Mouse (Mus musculus): ENCODE results near the gene Samd7.
"Not testable (repeated sequence)": the region's sequence is repeated elsewhere in the genome, so short reads cannot be mapped to it uniquely, and the experiment has no call there.

Gene Samd7

DNA sequence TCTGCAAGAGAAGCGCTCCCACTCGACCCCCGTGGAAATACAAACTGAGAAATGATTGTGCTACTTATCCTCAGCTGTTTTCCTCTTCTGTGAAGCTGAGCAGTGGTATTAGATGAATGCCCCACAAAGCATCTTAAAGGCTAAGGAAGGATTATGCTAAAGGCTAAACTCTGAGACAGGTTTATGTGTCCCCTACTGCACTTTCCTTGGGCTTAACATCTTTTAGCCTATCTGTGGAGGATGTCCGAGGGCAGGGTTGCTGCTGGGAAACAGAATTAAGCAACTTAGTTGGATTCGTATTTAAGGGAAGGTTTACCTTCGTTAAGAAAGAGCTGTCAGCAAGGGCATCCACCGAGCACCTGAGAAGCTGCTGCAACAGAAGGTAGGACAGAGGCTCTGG lies at the start of gene Samd7:
Gene Samd7, plus strand, starts transcription at position 288 of the 400 bp plus-strand sequence.
- no peak for DNase-seq

DNA sequence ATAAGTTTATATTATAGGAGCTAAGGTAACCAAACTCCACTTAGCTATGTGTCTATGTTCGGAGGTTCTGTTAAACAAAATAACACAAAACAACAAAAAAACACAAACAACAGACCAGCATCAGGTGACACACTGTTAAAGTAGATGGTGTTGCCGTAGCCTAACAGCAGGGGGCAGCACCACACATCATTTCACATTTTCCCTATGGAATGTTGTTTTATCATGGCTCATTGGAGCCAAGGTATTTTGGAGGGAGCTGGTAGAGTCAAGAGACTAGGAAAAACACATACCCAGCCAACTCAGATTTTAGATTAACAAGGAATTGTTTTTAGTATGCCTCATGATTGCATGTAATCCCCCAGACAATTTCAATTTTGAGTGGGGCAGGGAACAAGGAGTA lies 49.7 kb upstream of the Samd7 start:
- DNase-seq: peak; percentile 13 to 19

DNA sequence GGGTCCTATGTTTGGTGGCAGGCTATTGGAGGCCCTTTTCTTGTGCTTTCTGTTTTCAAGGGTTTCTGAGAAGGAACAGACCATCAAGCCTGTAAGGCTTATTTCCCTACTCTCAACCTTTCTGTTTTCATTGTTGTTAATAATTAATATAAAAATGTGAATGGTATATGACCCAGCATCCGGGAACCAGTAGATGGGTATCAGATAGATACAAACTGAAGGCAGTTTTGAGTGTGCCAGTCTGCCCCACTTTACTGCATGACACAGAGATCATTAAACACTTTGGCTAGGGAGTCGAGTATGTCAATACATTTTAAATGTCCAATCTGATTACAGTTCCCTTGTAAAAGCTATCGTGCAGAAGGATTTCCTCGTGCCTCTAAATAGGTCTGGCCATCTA lies 48.2 kb upstream of the Samd7 start:
- DNase-seq: no peak

DNA sequence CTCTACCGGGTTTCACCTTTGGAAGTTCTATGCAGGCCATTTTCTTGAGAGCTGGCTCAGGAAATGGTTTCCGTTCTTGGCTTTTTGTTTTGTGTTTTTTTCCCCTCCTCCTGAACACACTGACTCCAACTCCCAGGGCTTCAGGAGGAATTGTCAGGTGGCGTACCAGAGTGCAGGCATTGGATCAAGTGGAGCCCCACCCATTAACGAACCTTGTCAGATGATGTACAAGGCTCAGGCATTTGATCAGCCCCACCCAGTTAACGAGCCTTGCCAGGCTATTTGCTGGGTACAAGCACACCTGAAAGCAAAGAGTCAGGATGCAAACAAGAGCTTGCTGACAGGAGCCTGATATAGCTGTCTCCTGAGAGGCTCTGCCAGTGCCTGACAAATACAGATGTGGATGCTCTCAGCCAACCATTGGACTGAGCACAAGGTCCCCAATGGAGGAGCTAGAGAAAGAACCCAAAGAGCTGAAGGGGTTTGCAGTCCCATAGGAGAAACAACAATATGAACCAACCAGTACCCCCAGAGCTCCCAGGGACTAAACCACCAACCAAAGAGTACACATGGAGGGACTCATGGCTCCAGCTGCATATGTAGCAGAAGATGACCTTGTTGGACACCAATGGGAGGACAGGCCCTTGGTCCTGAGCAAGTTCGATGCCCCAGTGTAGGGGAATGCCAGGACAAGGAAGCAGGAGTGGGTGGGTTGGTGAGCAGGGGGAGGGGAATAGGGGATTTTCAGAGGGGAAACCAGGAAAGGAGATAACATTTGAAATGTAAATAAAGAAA lies 46.2 kb upstream of the Samd7 start, which contains the start of gene Lrrc31:
Gene Lrrc31, minus strand, starts transcription at position 133 of the 795 bp plus-strand sequence.
- not testable (repeated sequence) for DNase-seq

DNA sequence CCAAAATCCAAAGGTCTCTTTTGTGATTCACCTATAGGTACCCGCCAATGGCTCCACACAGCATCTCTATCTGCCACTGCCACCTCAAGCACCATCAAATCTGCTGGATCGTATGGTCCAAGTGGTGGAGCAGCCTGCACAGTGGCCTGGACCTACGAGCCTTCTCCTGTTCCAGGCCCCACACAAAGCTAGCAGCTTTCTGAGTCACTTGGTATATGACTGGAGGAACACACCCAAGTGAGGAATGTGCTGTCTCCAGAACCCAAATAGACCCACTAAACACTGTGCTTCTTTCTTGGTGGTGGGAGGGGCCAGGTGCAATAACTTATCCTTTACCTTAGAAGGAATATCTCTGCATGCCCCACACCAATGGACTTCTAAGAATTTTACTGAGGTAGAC lies 40.1 kb upstream of the Samd7 start:
- no peak for DNase-seq

DNA sequence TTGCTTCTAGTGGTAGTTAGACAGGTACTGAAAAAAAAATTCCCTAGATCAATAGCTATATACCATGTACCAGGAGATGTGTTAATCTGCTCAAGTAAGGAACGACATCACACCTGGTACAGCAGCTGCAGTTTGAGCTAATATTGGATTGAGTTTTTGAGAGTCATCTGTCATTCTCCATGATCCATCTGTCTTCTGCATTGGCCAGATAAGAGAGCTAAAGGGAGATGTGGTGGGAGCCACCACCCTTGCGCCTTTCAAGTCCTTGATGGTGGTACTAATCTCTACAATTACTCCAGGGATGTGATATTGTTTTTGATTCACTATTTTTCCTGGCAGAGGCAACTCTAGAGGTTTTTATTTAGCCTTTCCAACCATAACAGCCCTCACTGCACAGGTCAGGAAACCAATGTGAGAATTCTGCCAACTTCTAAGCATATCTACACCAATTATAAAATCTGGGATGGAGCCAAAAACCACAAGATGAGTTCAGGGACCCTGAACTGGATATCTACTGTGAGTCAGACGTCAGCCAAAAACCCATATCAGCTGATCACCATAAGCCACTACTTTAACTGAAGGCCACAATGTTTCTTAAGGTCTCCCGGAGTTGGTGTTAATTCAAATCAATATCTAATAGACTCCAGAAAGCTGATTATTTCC lies 39.3 kb upstream of the Samd7 start:
- no peak for DNase-seq

DNA sequence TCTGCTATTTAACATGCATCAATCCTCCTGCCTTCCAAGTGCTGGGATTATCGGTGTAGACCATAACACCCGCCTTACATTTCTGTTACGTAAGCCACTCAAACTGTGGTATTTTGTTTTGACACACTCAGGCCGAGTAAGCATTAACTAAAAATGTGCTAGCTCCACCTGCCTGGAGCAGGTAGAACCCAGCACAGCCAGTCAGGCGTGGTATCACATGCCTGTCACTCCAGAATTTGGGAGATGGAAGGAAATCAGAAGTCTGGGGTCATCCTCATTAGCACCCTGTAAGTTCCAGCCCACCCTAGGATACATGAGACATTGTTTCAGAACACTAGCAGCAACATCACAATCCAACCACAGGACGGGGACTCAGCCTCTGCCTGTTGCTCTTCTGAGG lies 35.9 kb upstream of the Samd7 start:
- no peak for DNase-seq

DNA sequence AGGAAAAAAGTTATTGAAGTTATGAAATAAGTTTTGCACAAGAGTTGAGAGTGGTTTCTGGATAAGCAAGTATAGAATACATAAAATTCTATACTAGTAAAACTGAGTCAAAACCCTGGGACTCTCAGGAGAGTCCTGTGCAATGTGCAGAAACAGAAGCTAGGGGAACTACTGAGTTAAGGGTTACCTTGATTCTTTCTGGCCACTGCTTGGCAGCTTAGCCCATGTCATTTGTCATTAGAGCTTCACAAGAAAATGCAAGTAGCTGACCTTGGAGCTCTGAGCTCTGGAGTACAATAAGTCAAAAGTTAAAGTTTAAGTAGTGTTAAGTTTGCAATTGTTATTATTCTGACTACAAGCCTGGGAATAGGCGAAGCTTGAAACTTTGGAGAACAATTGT lies 32.8 kb upstream of the Samd7 start:
- no peak for DNase-seq

DNA sequence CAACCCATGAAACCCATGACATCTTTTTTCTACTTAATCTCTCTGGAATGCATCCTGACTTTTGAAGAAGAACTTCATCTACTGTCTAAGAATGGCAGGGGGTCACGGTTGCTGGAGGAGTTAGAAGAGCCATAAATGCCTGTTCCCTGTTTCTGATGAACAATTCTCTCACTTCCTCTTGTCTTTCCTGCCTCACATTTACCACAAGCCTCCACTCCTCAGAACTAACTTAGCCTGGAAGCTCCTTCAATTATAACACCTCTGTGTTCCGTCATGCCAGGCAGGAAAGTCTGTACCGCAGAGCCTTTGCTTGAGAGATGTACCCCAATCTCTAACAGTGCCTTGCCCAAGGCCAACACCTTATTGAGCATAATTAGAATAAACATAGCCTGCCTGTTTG lies 27.4 kb upstream of the Samd7 start:
- no peak for DNase-seq

DNA sequence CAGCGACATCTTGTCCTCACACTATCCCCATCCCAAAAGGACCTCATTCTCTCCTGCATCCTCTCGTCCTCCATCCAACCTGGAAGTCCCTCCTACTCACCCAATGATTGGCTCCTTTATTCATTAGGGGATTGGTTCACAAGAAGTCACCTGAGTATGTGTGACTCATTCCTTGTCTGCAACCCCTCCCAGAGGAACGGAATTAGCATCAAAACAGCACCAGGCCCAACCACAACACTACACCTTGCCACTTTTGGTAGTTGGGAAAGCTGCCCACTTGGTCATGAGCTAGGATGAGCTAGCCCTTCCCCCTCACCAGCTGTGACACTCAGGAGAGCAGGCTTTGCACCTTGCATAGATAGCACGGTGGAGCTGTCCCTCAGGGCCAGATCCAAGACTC lies 24.1 kb upstream of the Samd7 start:
- DNase-seq: no peak

DNA sequence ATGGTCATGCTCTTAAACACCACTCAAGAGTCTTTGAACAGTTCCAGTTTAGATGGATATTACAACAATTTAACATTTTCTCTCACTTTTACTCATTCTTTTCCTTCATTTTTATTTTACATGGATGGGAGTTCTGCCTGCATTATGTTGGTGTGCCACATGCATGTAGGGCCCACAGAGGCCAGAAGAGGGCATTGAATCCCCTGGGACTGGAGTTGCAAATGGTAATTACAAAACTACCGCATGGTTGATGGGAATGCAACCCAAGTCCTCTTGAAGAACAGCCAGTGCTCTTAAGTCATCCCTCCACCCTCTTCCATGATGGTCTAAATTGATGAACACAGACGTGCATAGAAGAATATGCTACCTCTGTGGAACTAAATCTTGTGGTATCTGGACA lies 23.6 kb upstream of the Samd7 start:
- no peak for DNase-seq

DNA sequence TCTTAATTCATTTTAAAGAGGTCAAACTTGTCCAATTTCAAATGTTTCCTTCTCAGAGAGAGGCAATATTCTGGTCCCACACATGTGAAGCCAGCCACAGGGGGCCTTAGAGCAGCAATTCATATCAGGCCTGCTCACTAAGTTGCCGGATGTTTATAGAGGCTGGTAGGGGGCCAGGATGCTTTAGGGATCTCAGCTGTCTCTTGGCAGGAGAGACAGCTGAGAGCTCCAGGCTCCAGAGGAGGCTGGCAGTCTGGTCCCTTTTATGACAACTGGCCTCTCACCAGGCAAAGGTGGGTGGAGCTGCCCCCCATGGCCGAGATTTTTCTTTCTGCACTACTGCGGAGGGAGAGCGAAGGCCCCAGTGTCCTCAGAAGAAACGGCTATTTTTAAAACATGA lies 22.9 kb upstream of the Samd7 start:
- no peak for DNase-seq

DNA sequence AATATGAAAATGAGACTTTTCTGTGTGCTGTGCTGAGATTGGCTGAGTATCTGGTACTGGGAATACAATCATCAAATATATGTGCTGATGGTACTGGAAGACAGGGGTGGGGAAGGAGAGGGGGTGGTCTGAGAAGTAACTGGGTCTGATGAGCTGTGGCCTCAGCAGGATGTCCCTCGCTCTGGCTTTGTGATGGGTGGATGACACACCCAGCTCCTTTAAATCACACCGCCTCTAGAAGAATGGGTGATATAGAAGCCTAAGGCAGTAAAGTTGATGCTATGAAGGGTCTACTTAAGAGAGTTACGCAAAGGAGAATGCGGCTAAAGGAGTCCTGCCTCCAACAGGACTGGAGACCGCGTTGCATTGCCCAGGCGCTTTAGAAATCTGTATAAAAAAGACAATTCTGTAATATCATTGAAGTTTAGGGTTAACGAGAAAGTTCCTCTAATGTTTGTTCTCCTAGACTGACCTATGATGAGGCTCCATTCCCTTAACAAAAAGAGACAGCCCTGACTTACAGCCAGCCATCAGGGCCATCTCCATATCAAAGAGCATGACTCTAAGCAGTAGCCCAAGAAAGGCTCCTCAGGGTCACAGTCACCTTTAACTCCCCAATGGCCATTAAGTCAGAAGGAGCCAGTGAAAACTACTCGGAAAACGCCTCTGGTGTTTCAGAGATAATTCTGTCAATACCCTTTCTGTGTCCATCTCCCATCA lies 21.8 kb upstream of the Samd7 start:
- DNase-seq: no peak

DNA sequence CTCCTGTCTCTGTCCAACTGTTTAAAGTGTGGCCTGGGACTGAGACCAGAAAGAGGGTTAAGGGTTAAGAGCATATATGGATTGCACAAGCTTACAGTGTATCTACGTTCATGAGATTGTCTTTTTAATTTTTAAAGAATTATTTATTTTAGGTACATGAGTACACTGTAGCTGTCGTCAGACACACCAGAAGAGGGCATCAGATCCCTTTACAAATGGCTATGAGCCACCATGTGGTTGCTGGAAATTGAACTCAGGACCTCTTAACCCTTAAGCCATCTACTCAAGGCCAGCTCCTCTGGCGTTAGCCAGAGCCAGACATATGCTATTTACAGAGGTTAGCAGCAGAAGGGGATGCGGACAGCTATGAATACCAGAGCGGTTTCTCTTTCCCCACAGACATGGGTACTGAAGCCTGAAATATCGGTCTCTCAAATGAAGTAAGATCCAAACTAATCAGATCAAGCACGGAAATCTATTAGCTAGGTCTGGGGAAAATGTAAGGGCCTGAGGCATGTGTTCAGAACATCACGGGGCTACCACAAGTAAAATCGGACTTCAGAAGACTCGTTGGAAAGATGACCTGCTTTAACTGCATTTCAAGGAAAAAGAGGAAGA lies 21.1 kb upstream of the Samd7 start:
- DNase-seq: no peak

DNA sequence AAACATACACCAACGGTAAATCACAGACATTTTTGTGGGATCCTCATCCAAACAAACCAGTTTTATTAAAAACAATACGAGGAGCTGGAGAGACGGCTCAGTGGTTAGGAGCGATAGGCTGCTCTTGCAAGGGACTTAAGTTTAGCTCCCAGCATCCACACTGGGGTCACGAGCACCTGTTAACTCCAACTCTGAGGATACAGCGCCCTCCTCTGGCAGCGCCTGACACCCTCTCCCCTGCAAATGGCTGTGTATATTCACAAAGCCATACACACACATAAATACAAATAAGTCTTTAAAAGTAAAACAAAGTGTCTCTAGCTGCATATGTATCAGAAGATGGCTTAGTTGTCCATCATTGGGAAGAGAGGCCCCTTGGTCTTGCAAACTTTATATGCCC lies 20.6 kb upstream of the Samd7 start:
- peak; percentile 8 to 16 for DNase-seq

DNA sequence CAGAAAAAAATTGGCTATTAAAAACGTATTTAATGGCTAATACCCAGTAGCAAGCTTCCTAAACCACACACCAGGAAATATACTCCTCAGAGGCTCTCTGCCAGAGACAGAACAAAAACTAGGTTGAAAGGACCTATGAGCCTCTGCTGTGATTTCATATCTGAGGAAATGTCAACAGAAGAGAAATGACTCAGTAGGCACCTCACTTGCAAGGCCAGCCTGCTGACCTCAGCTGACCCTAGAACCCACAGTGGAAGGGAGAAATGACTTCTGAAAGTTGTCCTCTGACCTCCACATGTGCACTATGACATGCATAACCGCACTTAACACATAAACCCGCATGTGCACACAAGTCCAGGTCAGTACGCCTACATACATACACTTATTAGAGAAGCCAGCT lies 18.9 kb upstream of the Samd7 start:
- DNase-seq: no peak

DNA sequence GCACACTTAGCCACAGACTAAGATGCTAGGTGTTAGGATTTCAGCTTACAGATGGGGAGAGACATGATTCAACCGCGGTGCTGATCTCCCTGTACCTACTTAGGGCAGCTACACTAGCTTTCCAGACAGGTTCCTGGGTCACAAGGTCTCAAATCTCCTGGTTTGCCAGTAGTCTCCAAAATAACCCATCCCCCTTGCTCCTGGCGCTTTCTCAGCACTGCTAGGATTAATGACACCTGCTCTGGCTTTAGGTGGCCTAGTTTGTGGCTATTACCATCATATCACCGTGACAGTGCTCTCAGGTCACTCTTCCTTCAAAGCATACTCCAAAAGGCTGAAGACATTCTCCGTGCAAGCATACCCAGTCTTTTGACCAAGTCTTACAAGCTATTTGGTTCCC lies 17.0 kb upstream of the Samd7 start:
- no peak for DNase-seq

DNA sequence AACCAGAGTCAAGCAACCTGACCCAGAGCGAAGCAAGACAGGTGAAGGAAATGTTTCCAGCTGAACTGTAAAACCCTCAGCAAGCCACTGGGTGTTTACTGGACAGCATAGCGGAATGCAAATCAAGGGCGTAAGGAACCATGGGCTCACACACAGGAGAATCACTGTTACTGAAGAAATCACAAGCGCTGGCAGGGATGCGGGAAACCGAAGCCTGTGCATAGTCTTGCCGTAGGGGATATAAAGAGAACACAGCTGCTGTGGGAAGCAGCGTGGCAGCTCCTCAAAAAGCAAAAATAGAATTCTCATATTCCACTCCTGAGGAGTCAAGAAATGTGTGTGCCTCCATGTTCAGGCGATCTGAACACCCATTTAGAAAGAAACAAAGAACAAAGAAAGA lies 9.3 kb upstream of the Samd7 start:
- no peak for DNase-seq

DNA sequence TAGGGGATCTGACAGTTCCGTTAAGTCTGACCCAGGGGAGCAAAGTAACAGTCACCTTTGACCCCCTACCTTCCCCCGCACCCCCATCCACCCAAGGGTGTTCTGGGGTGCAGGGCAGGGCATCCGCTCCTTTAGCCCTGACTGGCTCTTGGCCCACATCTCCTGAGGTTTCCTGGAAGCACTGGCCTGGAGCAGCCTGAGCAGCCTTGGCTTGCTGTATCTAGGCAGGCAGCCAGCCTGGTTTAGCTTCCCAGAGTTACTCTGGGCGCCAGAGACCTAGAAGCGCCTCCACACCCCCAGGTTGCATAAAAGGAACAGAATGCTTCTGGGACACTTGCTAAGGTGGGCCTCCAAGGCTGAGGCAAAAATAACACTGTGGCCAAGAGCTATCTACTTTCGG lies 4.8 kb upstream of the Samd7 start:
- no peak for DNase-seq

DNA sequence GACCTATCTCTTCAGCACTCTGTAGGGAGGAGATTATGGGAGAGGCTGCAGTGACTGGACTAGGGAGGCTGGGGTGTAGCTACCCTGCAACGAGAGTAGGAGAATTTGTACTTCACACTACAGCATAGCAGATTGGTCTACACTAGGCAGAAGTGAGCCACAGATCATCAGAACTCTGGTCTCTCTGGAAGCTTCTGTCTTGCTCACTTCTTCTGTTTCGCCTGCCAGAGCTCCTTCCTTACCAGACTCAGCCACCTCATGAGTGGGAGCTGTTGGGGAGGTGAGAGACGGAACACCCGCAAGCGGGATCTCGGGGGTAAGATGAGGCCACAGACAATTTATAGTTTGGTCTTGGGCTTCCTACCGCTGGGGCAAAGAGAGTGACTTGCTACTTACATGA lies 3.2 kb upstream of the Samd7 start:
- DNase-seq: no peak

DNA sequence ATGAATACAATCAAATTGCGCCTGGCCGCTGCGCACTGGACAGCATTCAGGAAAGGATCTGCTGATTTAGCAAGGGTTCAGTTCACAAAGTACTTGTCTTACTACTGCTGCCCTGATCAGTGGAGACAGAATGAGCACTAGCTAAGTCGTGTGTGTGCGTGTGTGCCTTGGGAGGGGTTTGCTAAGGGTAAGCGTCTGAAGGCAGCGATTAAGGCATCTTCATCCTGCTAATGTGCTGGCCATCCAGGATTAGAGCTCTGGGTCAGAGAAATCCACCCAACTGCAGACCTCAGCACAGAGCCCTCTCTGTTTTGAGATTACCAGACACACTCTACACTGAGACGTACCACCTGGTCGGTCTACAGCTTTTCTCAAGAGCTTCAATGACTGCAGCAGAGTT lies 2.2 kb downstream of the Samd7 start:
- DNase-seq: no peak

DNA sequence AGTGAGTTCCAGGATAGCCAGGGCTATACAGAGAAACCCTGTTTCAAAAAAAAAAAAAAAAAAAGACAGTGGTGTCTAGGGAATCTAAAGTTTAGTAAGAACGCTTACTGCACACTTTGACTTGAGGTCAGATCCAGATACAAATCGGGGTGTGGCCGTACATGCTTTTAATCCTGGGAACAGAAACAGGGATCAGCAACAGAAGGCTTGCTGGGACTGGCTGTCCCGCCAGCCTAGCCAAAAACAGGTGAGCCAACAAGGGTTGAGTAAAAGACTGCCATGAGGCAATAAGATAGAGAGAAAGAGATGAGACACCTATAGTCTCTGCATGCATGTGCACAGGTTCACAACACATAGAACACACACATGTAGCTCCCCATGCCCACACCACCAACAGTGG lies 8.6 kb downstream of the Samd7 start:
- no peak for DNase-seq

DNA sequence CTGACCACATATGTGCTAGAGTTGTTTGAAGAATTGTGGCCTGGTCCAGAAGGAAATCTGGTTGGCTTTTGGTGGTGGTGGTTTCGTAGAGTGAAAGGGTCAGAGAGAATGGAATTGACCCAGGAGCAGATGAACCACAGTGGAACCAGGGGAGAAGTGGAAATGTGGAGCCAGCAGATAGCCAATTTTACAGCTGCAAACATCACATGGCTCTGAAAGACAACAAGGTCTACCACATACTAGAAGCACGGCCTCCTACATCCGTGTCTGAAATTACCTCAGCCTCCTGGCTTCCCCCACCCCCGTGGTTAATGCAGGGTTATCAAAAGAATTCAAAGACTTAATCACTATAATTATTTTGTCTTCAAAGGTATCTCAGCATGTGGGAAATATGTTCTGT lies 18.8 kb downstream of the Samd7 start:
- DNase-seq: no peak
